Mouse (Mus musculus): ENCODE data around the gene Sh3pxd2a.

DNA sequence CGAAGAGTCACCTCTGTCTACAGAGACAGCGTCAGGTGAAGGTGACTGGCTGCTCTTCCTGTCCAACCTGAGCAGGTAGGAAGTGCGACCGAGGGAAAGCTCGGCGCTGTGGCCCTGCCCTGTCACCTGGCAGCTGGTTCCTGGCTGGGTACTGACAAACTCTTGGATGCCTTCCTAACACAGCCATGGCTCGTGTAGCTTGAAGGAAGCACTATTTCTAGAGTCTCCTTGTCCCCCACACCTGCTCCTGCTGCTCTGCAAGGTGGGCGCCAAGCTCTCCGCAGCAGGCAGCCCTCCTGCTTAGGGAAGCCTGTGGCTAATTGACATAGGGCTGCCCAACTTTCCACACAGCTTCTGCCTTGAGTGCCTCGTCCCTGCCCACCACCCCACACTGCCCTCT lies 158.8 kb downstream of the Sh3pxd2a start:
- no peak for TF ChIP-seq CTCF (IDR thresholded peaks at IDR 0.05; ENCODE audit: low read depth, low read length)
- no peak for TF ChIP-seq POLR2A (IDR thresholded peaks at IDR 0.05; ENCODE audit: insufficient read depth, low read length)
